Mouse (Mus musculus): ENCODE data around the gene Tppp. TPM values are rescaled to one million over a fixed set of nuclear protein-coding genes. Genes with fewer than 3 reads are reported as not detected.
"Not testable (repeated sequence)": the region's sequence is repeated elsewhere in the genome, so short reads cannot be mapped to it uniquely, and the experiment has no call there.

Gene Tppp
- polyA plus RNA-seq, 1 experiment from 2014 or later: 3.4 TPM

GRCm38 (mm10) chr13:74066576-74066975, 57.4 kb downstream of the Tppp start:
- Histone ChIP-seq H3K4me3 (ENCODE audit: low read depth, low read length) (no peak overlapping the region), H3K9ac (ENCODE audit: low read length) (no peak overlapping the region), H3K36me3 (ENCODE audit: control insufficient read depth, insufficient read depth, low read length) (no peaks in the 10 kb centered on the region), H3K4me2 (no peak overlapping the region), H3K9me3 (ENCODE audit: control insufficient read depth, low read length) (no peaks in the 10 kb centered on the region), H3K27ac (ENCODE audit: low read depth, low read length) (no peak overlapping the region), H3K27me3 (ENCODE audit: control insufficient read depth, insufficient read depth, low read length) (no peaks in the 10 kb centered on the region), H3K4me1 (ENCODE audit: control insufficient read depth, insufficient read depth, low read length) (no peaks in the 10 kb centered on the region)
- ATAC-seq (ENCODE audit: low FRiP score) (no peak), DNase-seq (ENCODE audit: low spot score, missing footprints) (no peak)
- 79% methylated on average over 1 of the region's 1 CpGs for WGBS

DNA sequence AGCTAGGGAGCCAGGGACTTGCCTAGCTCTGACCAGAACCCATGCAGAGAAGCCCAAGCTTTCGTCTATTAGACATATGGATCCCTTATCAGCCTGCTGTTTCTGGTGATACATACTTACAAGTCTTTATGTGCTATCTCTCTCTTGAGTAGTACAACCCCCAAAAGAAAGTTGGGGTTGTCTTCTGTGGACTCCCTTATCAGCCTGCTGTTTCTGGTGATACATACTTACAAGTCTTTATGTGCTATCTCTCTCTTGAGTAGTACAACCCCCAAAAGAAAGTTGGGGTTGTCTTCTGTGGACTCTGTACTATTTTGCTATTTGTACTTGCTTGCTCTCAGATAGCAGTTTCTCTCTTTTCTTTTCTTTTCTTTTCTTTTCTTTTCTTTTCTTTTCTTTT, 62.0 kb downstream of the Tppp start:
- 74% methylated on average over 1 of the region's 1 CpGs for WGBS

DNA sequence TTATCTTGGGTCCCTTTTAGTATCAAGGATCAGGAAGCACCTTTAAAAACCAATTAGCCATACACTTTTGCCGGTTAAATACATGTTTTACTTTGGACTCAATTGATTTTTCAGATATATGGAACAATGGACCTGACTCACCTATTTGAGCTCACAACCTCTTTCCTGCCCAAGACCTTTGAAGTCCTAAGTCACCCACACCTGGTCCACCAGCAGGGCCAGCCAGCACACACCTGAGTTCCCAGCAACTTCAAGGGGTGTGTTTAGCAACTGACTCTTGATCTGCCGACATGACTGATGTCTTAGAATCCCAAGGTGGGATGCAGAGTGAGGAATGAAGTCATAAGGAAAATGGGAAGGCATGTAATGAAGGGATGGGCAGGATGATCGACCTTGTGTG, 62.5 kb downstream of the Tppp start:
- no peak overlapping the region for H3K4me2 ChIP-seq
- no peaks in the 10 kb centered on the region for H3K9me3 ChIP-seq (ENCODE audit: control insufficient read depth, low read length)
- 74% methylated on average over 3 of the region's 3 CpGs for WGBS
- no peaks in the 10 kb centered on the region for H3K27me3 ChIP-seq (ENCODE audit: control insufficient read depth, insufficient read depth, low read length)
- no peak for ATAC-seq (ENCODE audit: low FRiP score)
- no peak overlapping the region for H3K4me3 ChIP-seq (ENCODE audit: low read depth, low read length)
- no peak overlapping the region for H3K27ac ChIP-seq (ENCODE audit: low read depth, low read length)
- DNase-seq (ENCODE audit: low spot score, missing footprints): no peak
- no peaks in the 10 kb centered on the region for H3K36me3 ChIP-seq (ENCODE audit: control insufficient read depth, insufficient read depth, low read length)
- H3K4me1 ChIP-seq (ENCODE audit: control insufficient read depth, insufficient read depth, low read length): no peaks in the 10 kb centered on the region
- no peak overlapping the region for H3K9ac ChIP-seq (ENCODE audit: low read length)

More for the DNA sequence above, 62.0 kb downstream of the Tppp start:
- not testable (repeated sequence) for DNase-seq (ENCODE audit: low spot score, missing footprints); H3K9ac ChIP-seq (ENCODE audit: low read length); H3K9me3 ChIP-seq (ENCODE audit: control insufficient read depth, low read length); H3K36me3 ChIP-seq (ENCODE audit: control insufficient read depth, insufficient read depth, low read length); H3K27ac ChIP-seq (ENCODE audit: low read depth, low read length); ATAC-seq (ENCODE audit: low FRiP score); H3K4me2 ChIP-seq; H3K4me3 ChIP-seq (ENCODE audit: low read depth, low read length); H3K4me1 ChIP-seq (ENCODE audit: control insufficient read depth, insufficient read depth, low read length); H3K27me3 ChIP-seq (ENCODE audit: control insufficient read depth, insufficient read depth, low read length)

GRCm38 (mm10) chr13:74073369-74073768, 64.2 kb downstream of the Tppp start:
- Histone ChIP-seq H3K9me3 (ENCODE audit: control insufficient read depth, low read length) (no peaks in the 10 kb centered on the region), H3K27me3 (ENCODE audit: control insufficient read depth, insufficient read depth, low read length) (no peaks in the 10 kb centered on the region), H3K36me3 (ENCODE audit: control insufficient read depth, insufficient read depth, low read length) (no peaks in the 10 kb centered on the region), H3K4me3 (ENCODE audit: low read depth, low read length) (no peak overlapping the region), H3K9ac (ENCODE audit: low read length) (no peak overlapping the region), H3K4me2 (no peak overlapping the region), H3K27ac (ENCODE audit: low read depth, low read length) (no peak overlapping the region), H3K4me1 (ENCODE audit: control insufficient read depth, insufficient read depth, low read length) (no peaks in the 10 kb centered on the region)
- WGBS: 89% methylated on average over 7 of the region's 7 CpGs
- no peak for ATAC-seq (ENCODE audit: low FRiP score)
- DNase-seq (ENCODE audit: low spot score, missing footprints): no peak

Other genes starting within 250 kb of the Tppp start
- gene Nkd2, start 161.8 kb upstream of the Tppp start, polyA plus RNA-seq (2014; fragmentation: Nextera tagmentation; extraction: Ambion mirVana): 8.4 and 9.8 TPM in 2 replicates
- gene Trip13, start 71.6 kb upstream of the Tppp start, polyA plus RNA-seq (2014; fragmentation: Nextera tagmentation; extraction: Ambion mirVana): 53.4 and 57.1 TPM in 2 replicates
- 76.7 and 84.8 TPM in 2 replicates for gene Brd9, start 71.6 kb upstream of the Tppp start, polyA plus RNA-seq (2014; fragmentation: Nextera tagmentation; extraction: Ambion mirVana)
- gene Zdhhc11, start 45.6 kb upstream of the Tppp start, polyA plus RNA-seq (2014; fragmentation: Nextera tagmentation; extraction: Ambion mirVana): not detected in 2 replicates
- gene Cep72, start 52.9 kb downstream of the Tppp start, polyA plus RNA-seq (2014; fragmentation: Nextera tagmentation; extraction: Ambion mirVana): 22.4 and 23.5 TPM in 2 replicates
- 0.03 TPM in 1 of 2 replicates, not detected in the other for gene Slc9a3, start 112.0 kb downstream of the Tppp start, polyA plus RNA-seq (2014; fragmentation: Nextera tagmentation; extraction: Ambion mirVana)
- gene Exoc3, start 199.3 kb downstream of the Tppp start, polyA plus RNA-seq (2014; fragmentation: Nextera tagmentation; extraction: Ambion mirVana): 69.4 and 71.2 TPM in 2 replicates

Measured in midbrain, embryonic 11.5 days (tissue).